Mouse (Mus musculus) small intestine, adult 2 months (tissue): ENCODE results near the gene Socs3.

Source experiments
- CTCF ChIP-seq: fragments of 200-500 bp; IDR thresholded peaks from 2 replicates; pipeline ENCODE4 v1.5.1; 2012; ENCODE audit warnings: low read depth, mild to moderate bottlenecking, control low read depth, inconsistent platforms, low read length, moderate library complexity, mixed read lengths; ENCODE audit not compliant: insufficient replicate concordance, insufficient read length; ENCODE audit errors: extremely low read depth
- POLR2A ChIP-seq: fragments of 200-500 bp; IDR thresholded peaks from 2 replicates; pipeline ENCODE4 v1.6.1; 2012; ENCODE audit warnings: low read depth, mild to moderate bottlenecking, control low read depth, inconsistent platforms, low read length, moderate library complexity

- TF ChIP-seq POLR2A (no peak), CTCF (no peak)
Observed at GRCm38 (mm10) chr11:117955621-117956020, 14.2 kb downstream of the Socs3 start.
